Mouse (Mus musculus) fat pad, adult 2 months (tissue): ENCODE results near the gene Cd5.

Experiments used
- DNase-seq: peaks from one replicate; pipeline ENCODE4 v3.0.0-alpha.2; 2011; ENCODE audit warnings: low read depth, low spot score; ENCODE audit errors: extremely low read depth

Gene Cd5

GRCm38 (mm10) chr19:10731975-10732374, 6.8 kb downstream of the Cd5 start:
- no peak for DNase-seq

GRCm38 (mm10) chr19:10730469-10730868, 8.3 kb downstream of the Cd5 start:
- no peak for DNase-seq

- DNase-seq = no peak
Measured at GRCm38 (mm10) chr19:10729889-10730288, 8.9 kb downstream of the Cd5 start.

GRCm38 (mm10) chr19:10724629-10725363, 14.0 kb downstream of the Cd5 start:
- DNase-seq = no peak

GRCm38 (mm10) chr19:10723649-10724048, 15.2 kb downstream of the Cd5 start:
- DNase-seq = no peak

GRCm38 (mm10) chr19:10723084-10723483, 15.7 kb downstream of the Cd5 start:
- no peak for DNase-seq

GRCm38 (mm10) chr19:10721064-10721463, 17.7 kb downstream of the Cd5 start:
- no peak for DNase-seq

GRCm38 (mm10) chr19:10720524-10720923, 18.3 kb downstream of the Cd5 start:
- DNase-seq = no peak

- DNase-seq = no peak
Measured at GRCm38 (mm10) chr19:10719751-10720150, 19.1 kb downstream of the Cd5 start.

- no peak for DNase-seq
Measured at GRCm38 (mm10) chr19:10718251-10718775, 20.5 kb downstream of the Cd5 start.

- no peak for DNase-seq
Measured at GRCm38 (mm10) chr19:10715476-10715875, 23.3 kb downstream of the Cd5 start.

GRCm38 (mm10) chr19:10714682-10715475, 23.9 kb downstream of the Cd5 start:
- no peak for DNase-seq

- no peak for DNase-seq
Measured at GRCm38 (mm10) chr19:10714168-10714567, 24.6 kb downstream of the Cd5 start.

GRCm38 (mm10) chr19:10713551-10713950, 25.3 kb downstream of the Cd5 start:
- DNase-seq = no peak

GRCm38 (mm10) chr19:10712646-10713045, 26.2 kb downstream of the Cd5 start:
- no peak for DNase-seq

- no peak for DNase-seq
Measured at GRCm38 (mm10) chr19:10712194-10712593, 26.6 kb downstream of the Cd5 start.

GRCm38 (mm10) chr19:10710751-10711150, 28.1 kb downstream of the Cd5 start:
- DNase-seq = no peak

- DNase-seq = no peak
Measured at GRCm38 (mm10) chr19:10710088-10710511, 28.7 kb downstream of the Cd5 start.

- DNase-seq = no peak
Measured at GRCm38 (mm10) chr19:10709360-10710087, 29.3 kb downstream of the Cd5 start.

GRCm38 (mm10) chr19:10708900-10709299, 29.9 kb downstream of the Cd5 start:
- DNase-seq = no peak

- DNase-seq = no peak
Measured at GRCm38 (mm10) chr19:10707881-10708280, 30.9 kb downstream of the Cd5 start.
